Mouse (Mus musculus) intestine, embryonic 15.5 days (tissue): ENCODE results near the gene Mrps14. TPM values are rescaled to one million over a fixed set of nuclear protein-coding genes. Genes with fewer than 3 reads are reported as not detected.

Experiments used
- polyA plus RNA-seq: library from polyadenylated mRNA; unstranded; fragments of >200 nt; fragmentation: Nextera tagmentation; extraction: Ambion mirVana; gene quantifications from 2 replicates; pipeline ENCODE4 v1.2.1, GENCODE M21; 2015

Gene Mrps14
- polyA plus RNA-seq, 1 experiment from 2014 or later: 314 TPM

Other genes with a start within 250 kb of the Mrps14 start
- gene 4930523C07Rik, start 150.8 kb upstream of the Mrps14 start, polyA plus RNA-seq: 9.6 and 10.5 TPM in 2 replicates
- 6.6 TPM in 2 replicates for gene Tnn, start 41.6 kb upstream of the Mrps14 start, polyA plus RNA-seq
- gene Cacybp, start 17.7 kb downstream of the Mrps14 start, polyA plus RNA-seq: 199 and 235 TPM in 2 replicates